Mouse (Mus musculus): Measurements from ENCODE around the gene Zfp758.
"Not testable (repeated sequence)": the region's sequence is repeated elsewhere in the genome, so short reads cannot be mapped to it uniquely, and the experiment has no call there.

DNA sequence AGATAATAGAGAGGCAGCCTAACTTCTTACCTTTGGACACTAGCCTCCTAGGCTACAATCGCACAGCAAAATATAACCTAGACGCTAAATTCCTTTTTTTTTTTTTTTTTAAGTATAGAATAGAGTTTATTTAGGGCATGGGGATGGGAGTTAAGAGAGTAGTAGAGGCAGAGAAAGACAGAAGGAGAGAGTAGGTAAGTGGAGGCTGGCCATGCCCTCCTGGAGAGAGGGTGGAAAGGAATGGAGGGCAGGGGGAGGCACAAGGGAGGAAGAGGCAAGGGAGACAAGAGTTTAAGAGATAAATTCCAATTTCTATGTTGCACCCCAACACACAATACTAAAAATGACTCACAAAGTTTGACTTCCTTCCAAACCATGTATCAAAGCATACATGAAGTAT lies 46.0 kb upstream of the Zfp758 start:
- not testable (repeated sequence) for TF ChIP-seq POLR2A (IDR thresholded peaks at IDR 0.05; ENCODE audit: low read depth, low read length); CTCF (IDR thresholded peaks at IDR 0.05; ENCODE audit: extremely low read depth, insufficient read depth, insufficient read length, insufficient replicate concordance)
